Comparison of ENCODE assay signal across 25 mouse cellular contexts in the genomic region with DNA sequence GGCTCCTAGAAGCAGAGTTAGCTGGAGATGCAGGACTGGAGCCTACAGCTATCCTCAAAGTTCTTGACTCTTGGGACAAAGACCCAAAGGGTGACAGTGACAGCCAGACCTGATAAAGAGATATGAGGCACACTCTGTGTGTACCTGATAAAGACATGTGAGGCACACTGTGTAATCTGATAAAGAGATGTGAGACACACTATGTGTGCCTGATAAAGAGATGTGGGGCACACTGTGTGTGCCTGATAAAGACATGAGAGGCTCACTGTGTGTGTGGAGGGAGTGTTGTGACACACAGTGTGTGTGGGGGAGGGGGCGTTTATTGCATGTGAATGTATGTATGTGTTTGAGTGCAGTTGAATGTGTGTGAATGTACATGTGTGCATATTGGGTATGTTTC.
DNase-seq lines count a peak whose midpoint lies in the region; ATAC-seq and TF ChIP-seq lines count a peak whose summit lies in the region.
"Had no signal": no experiment of that assay in that cellular context is flagged by ENCODE, and none has a peak within 500 bp of the region (broad histone marks: within the 10 kb centered on the region; RNA-seq: fewer than 3 reads in every experiment).

No protein-coding gene starts in this region.

- H3K36me3 ChIP-seq in forebrain, embryonic 11.5 days (ENCODE audit: control insufficient read depth, insufficient read depth, low read length): no peaks in the 10 kb centered on the region
- no peaks in the 10 kb centered on the region for H3K36me3 ChIP-seq in forebrain, embryonic 13.5 days (ENCODE audit: poor library complexity, severe bottlenecking)
- no peaks in the 10 kb centered on the region for H3K36me3 ChIP-seq in liver, postnatal 0 days (replicated peaks; ENCODE audit: insufficient read depth, low read length)
- H3K36me3 ChIP-seq in liver, embryonic 11.5 days (ENCODE audit: control insufficient read depth, insufficient read depth, low read length): no peaks in the 10 kb centered on the region
- H3K36me3 ChIP-seq in liver, embryonic 16.5 days (ENCODE audit: control insufficient read depth, insufficient read depth): no peaks in the 10 kb centered on the region
- H3K36me3 ChIP-seq: embryonic facial prominence, embryonic 12.5 days; G1E; hindbrain, embryonic 12.5 days; midbrain, embryonic 12.5 days; neural tube, embryonic 13.5 days had no signal

- H3K27me3 ChIP-seq in forebrain, embryonic 11.5 days (ENCODE audit: control insufficient read depth, insufficient read depth, low read length): peaks cover 48% of the 10 kb centered on the region
- H3K27me3 ChIP-seq in forebrain, embryonic 13.5 days: peaks cover 91% of the 10 kb centered on the region
- H3K27me3 ChIP-seq in liver, postnatal 0 days (ENCODE audit: insufficient read depth, low read length): no peaks in the 10 kb centered on the region
- H3K27me3 ChIP-seq in liver, embryonic 11.5 days (replicated peaks; ENCODE audit: control insufficient read depth, insufficient read depth, low read length): no peaks in the 10 kb centered on the region
- no peaks in the 10 kb centered on the region for H3K27me3 ChIP-seq in liver, embryonic 16.5 days (ENCODE audit: control insufficient read depth, insufficient read depth, low read depth, low read length)
- H3K27me3 ChIP-seq: neural tube, embryonic 13.5 days had no signal

- no peaks in the 10 kb centered on the region for H3K9me3 ChIP-seq in forebrain, embryonic 11.5 days (ENCODE audit: control insufficient read depth, low read length)
- H3K9me3 ChIP-seq in forebrain, embryonic 13.5 days (replicated peaks): peaks cover 1% of the 10 kb centered on the region; the same call in 1 of the 2 replicates
- H3K9me3 ChIP-seq in liver, postnatal 0 days (ENCODE audit: low read length): no peaks in the 10 kb centered on the region
- no peaks in the 10 kb centered on the region for H3K9me3 ChIP-seq in liver, embryonic 11.5 days (ENCODE audit: control insufficient read depth, low read length)
- H3K9me3 ChIP-seq in liver, embryonic 16.5 days (replicated peaks; ENCODE audit: control insufficient read depth, low read length): 0 out of 2 replicates have a peak, but pooled peaks cover under 1% of the 10 kb centered on the region
- H3K9me3 ChIP-seq: neural tube, embryonic 13.5 days had no signal

- WGBS in forebrain, embryonic 11.5 days: 81% methylated on average over 1 of the region's 1 CpGs
- 95% methylated on average over 1 of the region's 1 CpGs for WGBS in forebrain, embryonic 13.5 days
- WGBS in liver, postnatal 0 days (ENCODE audit: insufficient replicate concordance): 80% methylated on average over 1 of the region's 1 CpGs
- 75% methylated on average over 1 of the region's 1 CpGs for WGBS in liver, embryonic 11.5 days
- WGBS in liver, embryonic 16.5 days (ENCODE audit: insufficient replicate concordance): 70% methylated on average over 1 of the region's 1 CpGs

- peak; percentile 47 for DNase-seq in forebrain, embryonic 11.5 days (ENCODE audit: low spot score)
- DNase-seq in liver: peak; percentile 49
- DNase-seq in liver, postnatal 0 days: no peak
- DNase-seq in liver, embryonic 11.5 days (ENCODE audit: low spot score): no peak
- no peak for DNase-seq in cerebellum, adult 11-12 months
- no peak for DNase-seq in left cerebral cortex, adult 8-10 months (ENCODE audit: low spot score in 2 of 2)
- DNase-seq: adrenal gland, postnatal 25 days; cerebellum, adult 9-10 months; embryo, embryonic 11 days; gastrocnemius, postnatal 10 days; kidney, adult 8-10 months; kidney, postnatal 14 days; lung, embryonic 14.5 days; lung, postnatal 14 days; thymus, adult 2 months; thymus, postnatal 36 days had no signal

- no peak overlapping the region for H3K27ac ChIP-seq in forebrain, embryonic 11.5 days (ENCODE audit: low read depth, low read length)
- H3K27ac ChIP-seq in forebrain, embryonic 13.5 days: no peak overlapping the region
- no peak overlapping the region for H3K27ac ChIP-seq in liver, postnatal 0 days (ENCODE audit: low read depth)
- no peak overlapping the region for H3K27ac ChIP-seq in liver, embryonic 11.5 days (ENCODE audit: low read depth, low read length)
- no peak overlapping the region for H3K27ac ChIP-seq in liver, embryonic 16.5 days (ENCODE audit: low read length)
- H3K27ac ChIP-seq: embryonic facial prominence, embryonic 12.5 days; hindbrain, embryonic 12.5 days; left cerebral cortex, adult 2 months; midbrain, embryonic 12.5 days; neural tube, embryonic 13.5 days had no signal

- no peak for TF ChIP-seq EP300 in liver, postnatal 0 days (IDR thresholded peaks at IDR 0.05; ENCODE audit: low read depth)

- peaks cover 2% of the 10 kb centered on the region; the same call in 1 of the 2 replicates for H3K4me1 ChIP-seq in forebrain, embryonic 11.5 days (replicated peaks; ENCODE audit: control insufficient read depth, insufficient read depth, low read length)
- peaks cover 20% of the 10 kb centered on the region for H3K4me1 ChIP-seq in forebrain, embryonic 13.5 days
- no peaks in the 10 kb centered on the region for H3K4me1 ChIP-seq in liver, postnatal 0 days (ENCODE audit: insufficient read depth)
- peaks cover 3% of the 10 kb centered on the region; the same call in 1 of the 2 replicates for H3K4me1 ChIP-seq in liver, embryonic 11.5 days (replicated peaks; ENCODE audit: control insufficient read depth, insufficient read depth, low read length)
- no peaks in the 10 kb centered on the region; the same call in 1 of the 2 replicates for H3K4me1 ChIP-seq in liver, embryonic 16.5 days (ENCODE audit: control insufficient read depth, low read depth, low read length)

- no peak overlapping the region for H3K4me3 ChIP-seq in forebrain, embryonic 11.5 days (ENCODE audit: low read depth, low read length)
- H3K4me3 ChIP-seq in forebrain, embryonic 13.5 days: no peak overlapping the region
- H3K4me3 ChIP-seq in liver, postnatal 0 days (ENCODE audit: low read depth, low read length): no peak overlapping the region
- no peak overlapping the region for H3K4me3 ChIP-seq in liver, embryonic 11.5 days (ENCODE audit: low read depth, low read length)
- no peak overlapping the region for H3K4me3 ChIP-seq in liver, embryonic 16.5 days (ENCODE audit: low read depth, low read length)
- H3K4me3 ChIP-seq: embryonic facial prominence, embryonic 12.5 days; hindbrain, embryonic 12.5 days; left cerebral cortex, adult 2 months; midbrain, embryonic 12.5 days; neural tube, embryonic 13.5 days had no signal

- ATAC-seq in forebrain, embryonic 11.5 days (replicated peaks; ENCODE audit: low FRiP score): no peak
- no peak for ATAC-seq in forebrain, embryonic 13.5 days
- no peak for ATAC-seq in liver, postnatal 0 days
- ATAC-seq in liver, embryonic 11.5 days (replicated peaks; ENCODE audit: low FRiP score): peak; percentile 93
- ATAC-seq in liver, embryonic 16.5 days (ENCODE audit: low read depth): peak; percentile 85
- ATAC-seq: intestine, embryonic 16.5 days had no signal

- H3K9ac ChIP-seq in forebrain, embryonic 11.5 days (ENCODE audit: low read length): no peak overlapping the region
- no peak overlapping the region for H3K9ac ChIP-seq in forebrain, embryonic 13.5 days
- no peak overlapping the region for H3K9ac ChIP-seq in liver, postnatal 0 days (replicated peaks)
- no peak overlapping the region for H3K9ac ChIP-seq in liver, embryonic 11.5 days (ENCODE audit: low read depth, low read length)
- no peak overlapping the region for H3K9ac ChIP-seq in liver, embryonic 16.5 days (ENCODE audit: low read depth, low read length)
- H3K9ac ChIP-seq: embryonic facial prominence, embryonic 12.5 days; hindbrain, embryonic 12.5 days; lung, embryonic 14.5 days; midbrain, embryonic 12.5 days; neural tube, embryonic 13.5 days had no signal

- no peak overlapping the region for H3K4me2 ChIP-seq in forebrain, embryonic 11.5 days (ENCODE audit: low read depth, low read length, severe bottlenecking)
- no peak overlapping the region for H3K4me2 ChIP-seq in forebrain, embryonic 13.5 days
- no peak overlapping the region for H3K4me2 ChIP-seq in liver, postnatal 0 days (ENCODE audit: low read depth, low read length)
- H3K4me2 ChIP-seq in liver, embryonic 11.5 days: no peak overlapping the region
- no peak overlapping the region for H3K4me2 ChIP-seq in liver, embryonic 16.5 days (ENCODE audit: low read depth, low read length)
- H3K4me2 ChIP-seq: embryonic facial prominence, embryonic 12.5 days; hindbrain, embryonic 12.5 days; lung, embryonic 14.5 days; midbrain, embryonic 12.5 days; neural tube, embryonic 13.5 days had no signal

- TF ChIP-seq CTCF in liver, postnatal 0 days (IDR thresholded peaks at IDR 0.05; ENCODE audit: low read depth): no peak

Comparison
In these comparisons a context has a peak if more than half of its experiments do, and no peak if none do; other contexts are left out.
1. ATAC-seq: peak in liver, embryonic 11.5 days (single experiment) and liver, embryonic 16.5 days (single experiment); none in forebrain, embryonic 11.5 days (single experiment), forebrain, embryonic 13.5 days (single experiment) and liver, postnatal 0 days (single experiment).
2. DNase-seq: peak in forebrain, embryonic 11.5 days (single experiment) and liver (single experiment); none in liver, postnatal 0 days (single experiment), liver, embryonic 11.5 days (single experiment), cerebellum, adult 11-12 months (single experiment) and left cerebral cortex, adult 8-10 months (0 of 2).